Comparison of ENCODE assay signal across 25 mouse cellular contexts in the genomic region with DNA sequence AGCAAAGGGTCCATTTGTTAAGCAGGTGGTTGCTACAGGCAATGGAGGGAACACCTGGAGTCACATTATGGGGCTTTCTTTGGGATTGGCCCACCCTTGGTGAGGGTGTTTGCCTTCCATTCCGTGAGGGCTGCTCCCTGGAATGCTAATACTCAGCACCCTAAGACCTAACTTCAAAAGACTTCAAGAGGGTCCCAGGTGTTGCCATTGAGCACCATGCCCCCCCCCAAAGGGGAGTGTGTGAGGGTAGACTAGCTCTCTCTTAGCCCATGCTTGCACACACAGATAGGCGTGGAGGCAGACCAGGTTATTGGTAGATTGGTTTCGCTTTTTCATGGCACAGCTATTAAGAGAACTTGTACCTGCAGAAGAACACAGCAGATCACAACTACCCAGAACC.
DNase-seq lines count a peak whose midpoint lies in the region; ATAC-seq and TF ChIP-seq lines count a peak whose summit lies in the region.
"Had no signal": no experiment of that assay in that cellular context is flagged by ENCODE, and none has a peak within 500 bp of the region (broad histone marks: within the 10 kb centered on the region; RNA-seq: fewer than 3 reads in every experiment).

No protein-coding gene starts in this region.

- H3K4me2 ChIP-seq in lung, embryonic 15.5 days, result no peak overlapping the region
- H3K4me2 ChIP-seq: embryonic facial prominence, embryonic 13.5 days; embryonic facial prominence, embryonic 15.5 days; forebrain, embryonic 13.5 days; forebrain, embryonic 15.5 days had no signal

- no peak overlapping the region for H3K9ac ChIP-seq in lung, embryonic 15.5 days
- H3K9ac ChIP-seq in ES-E14 (ENCODE audit: insufficient read depth, low read depth, low read length, poor library complexity, severe bottlenecking), result no peak overlapping the region
- H3K9ac ChIP-seq: embryonic facial prominence, embryonic 13.5 days; embryonic facial prominence, embryonic 15.5 days; forebrain, embryonic 13.5 days; forebrain, embryonic 15.5 days had no signal

- peak; percentile 70; the same call in 1 of the 2 replicates for ATAC-seq in lung, embryonic 15.5 days (ENCODE audit: borderline replicate concordance, extremely low read depth, low FRiP score, low TSS enrichment)
- ATAC-seq: forebrain, embryonic 13.5 days; forebrain, embryonic 15.5 days; Patski had no signal

- peak; percentile 59 for DNase-seq in heart, adult 11 months
- no peak for DNase-seq in heart, postnatal 36 days
- DNase-seq in lung, postnatal 14 days, result no peak
- DNase-seq in ES-E14 (ENCODE audit: low read depth, low spot score) (peak; percentile 6), R1 (ENCODE audit: low read depth, low spot score) (peak; percentile 17)
- DNase-seq in spleen, postnatal 4 days (ENCODE audit: low spot score in 2 of 2), result no peak
- DNase-seq: adrenal gland, adult 2 months; adrenal gland, postnatal 10 days; adrenal gland, postnatal 25 days; cerebellum, adult 11 months; cerebellum, adult 18-20 months; cerebellum, adult 8-10 months; cerebellum, adult 9-11 months; cerebellum, postnatal 14 days; cerebellum, postnatal 36 days; embryo, embryonic 11 days had no signal

- WGBS in lung, embryonic 15.5 days, result 58% methylated on average over 3 of the region's 3 CpGs

- H3K36me3 ChIP-seq in lung, embryonic 15.5 days, result no peaks in the 10 kb centered on the region
- no peaks in the 10 kb centered on the region for H3K36me3 ChIP-seq in ES-E14 (ENCODE audit: control insufficient read depth, insufficient read depth, low read length, poor library complexity, severe bottlenecking)
- H3K36me3 ChIP-seq: embryonic facial prominence, embryonic 13.5 days; embryonic facial prominence, embryonic 15.5 days; forebrain, embryonic 10.5 days; forebrain, embryonic 15.5 days; G1E had no signal

- H3K9me3 ChIP-seq in lung, embryonic 15.5 days, result no peaks in the 10 kb centered on the region
- H3K9me3 ChIP-seq in ES-E14 (ENCODE audit: control insufficient read depth, insufficient read depth, low read depth, low read length), result no peaks in the 10 kb centered on the region
- H3K9me3 ChIP-seq: embryonic facial prominence, embryonic 13.5 days; embryonic facial prominence, embryonic 15.5 days; forebrain, embryonic 10.5 days; forebrain, embryonic 13.5 days; forebrain, embryonic 15.5 days had no signal

- H3K4me1 ChIP-seq in lung, embryonic 15.5 days, result no peaks in the 10 kb centered on the region; the same call in 1 of the 2 replicates
- no peaks in the 10 kb centered on the region for H3K4me1 ChIP-seq in ES-E14 (ENCODE audit: control insufficient read depth in 2 of 2, insufficient read depth in 2 of 2, low read length in 2 of 2, poor library complexity in 1 of 2)
- H3K4me1 ChIP-seq: embryonic facial prominence, embryonic 15.5 days had no signal

- intact Hi-C loops in heart, postnatal 36 days (cut with DNase I), result no loop called here

- no peak overlapping the region for H3K27ac ChIP-seq in lung, embryonic 15.5 days
- no peak overlapping the region for H3K27ac ChIP-seq in ES-E14 (ENCODE audit: insufficient read depth, low read depth, low read length, poor library complexity, severe bottlenecking)
- H3K27ac ChIP-seq: embryonic facial prominence, embryonic 13.5 days; embryonic facial prominence, embryonic 15.5 days; forebrain, embryonic 10.5 days; forebrain, embryonic 13.5 days; forebrain, embryonic 15.5 days had no signal

- H3K4me3 ChIP-seq in lung, embryonic 15.5 days, result no peak overlapping the region
- no peak overlapping the region for H3K4me3 ChIP-seq in ES-E14 (ENCODE audit: insufficient read depth in 1 of 2, low read depth in 1 of 2, low read length in 2 of 2, poor library complexity in 1 of 2, severe bottlenecking in 1 of 2)
- H3K4me3 ChIP-seq: embryonic facial prominence, embryonic 13.5 days; embryonic facial prominence, embryonic 15.5 days; erythroblast, embryonic 14.5 days; forebrain, embryonic 10.5 days; forebrain, embryonic 13.5 days; forebrain, embryonic 15.5 days had no signal

- H3K27me3 ChIP-seq in lung, embryonic 15.5 days, result no peaks in the 10 kb centered on the region
- H3K27me3 ChIP-seq: embryonic facial prominence, embryonic 15.5 days; forebrain, embryonic 13.5 days; forebrain, embryonic 15.5 days had no signal

- in situ Hi-C loops in ES-E14 (cut with MboI; ENCODE audit: low sequenced_read_pairs in 2 of 2, unreplicated experiment in 2 of 2), result no loop called here

TF ChIP-seq in ES-E14, 5 proteins besides CTCF, POLR2A, EP300 and RAD21:
- TF ChIP-seq HCFC1 (IDR thresholded peaks at IDR 0.05; ENCODE audit: borderline replicate concordance, insufficient read depth, low read length) (no peak), MAFK (IDR thresholded peaks at IDR 0.05; ENCODE audit: insufficient read depth, low read depth, low read length) (no peak), ZNF384 (IDR thresholded peaks at IDR 0.05; ENCODE audit: low read depth, low read length) (no peak), ZC3H11A (IDR thresholded peaks at IDR 0.05; ENCODE audit: borderline replicate concordance, low read depth, low read length) (no peak), CHD2 (IDR thresholded peaks at IDR 0.05; ENCODE audit: low read depth, low read length) (no peak)

Comparison
In these comparisons a context has a peak if more than half of its experiments do, and no peak if none do; other contexts are left out.
1. DNase-seq: peak in heart, adult 11 months (single experiment), ES-E14 (single experiment) and R1 (single experiment); none in heart, postnatal 36 days (0 of 2), lung, postnatal 14 days (single experiment) and spleen, postnatal 4 days (0 of 2).